Mouse (Mus musculus): ENCODE results near the gene Clec4f.
A peak's percentile ranks its signal among the peaks of the same experiment; 100 is the strongest.

The Clec4f gene

GRCm38 (mm10) chr6:83634106-83634505 lies 21.9 kb downstream of the Clec4f start:
- DNase-seq (ENCODE audit: low spot score): peak; percentile 7

- DNase-seq (ENCODE audit: low spot score): no peak
Measured at GRCm38 (mm10) chr6:83631815-83632214, 24.2 kb downstream of the Clec4f start.

GRCm38 (mm10) chr6:83626781-83627180 lies 29.2 kb downstream of the Clec4f start:
- no peak for DNase-seq (ENCODE audit: low spot score)

GRCm38 (mm10) chr6:83619955-83620354 lies 36.0 kb downstream of the Clec4f start:
- DNase-seq (ENCODE audit: low spot score): peak; percentile 29

GRCm38 (mm10) chr6:83617581-83618335 lies 38.2 kb downstream of the Clec4f start:
- DNase-seq (ENCODE audit: low spot score): no peak

- DNase-seq (ENCODE audit: low spot score): no peak
Measured at GRCm38 (mm10) chr6:83616512-83616911, 39.5 kb downstream of the Clec4f start.

- DNase-seq (ENCODE audit: low spot score): no peak
Measured at GRCm38 (mm10) chr6:83614469-83614868, 41.5 kb downstream of the Clec4f start.

GRCm38 (mm10) chr6:83612976-83613375 lies 43.0 kb downstream of the Clec4f start:
- no peak for DNase-seq (ENCODE audit: low spot score)

GRCm38 (mm10) chr6:83599636-83600174 lies 56.3 kb downstream of the Clec4f start:
- DNase-seq (ENCODE audit: low spot score): no peak

- peak; percentile 25 for DNase-seq (ENCODE audit: low spot score)
Measured at GRCm38 (mm10) chr6:83599060-83599550, 56.9 kb downstream of the Clec4f start.

- peak; percentile 83 for DNase-seq (ENCODE audit: low spot score)
Measured at GRCm38 (mm10) chr6:83598646-83599045, 57.3 kb downstream of the Clec4f start.

- no peak for DNase-seq (ENCODE audit: low spot score)
Measured at GRCm38 (mm10) chr6:83597988-83598387, 58.0 kb downstream of the Clec4f start.

- DNase-seq (ENCODE audit: low spot score): no peak
Measured at GRCm38 (mm10) chr6:83595035-83595434, 61.0 kb downstream of the Clec4f start.

All from embryo, embryonic 10.5 days (tissue).